Mouse (Mus musculus) G1E (cell line): ENCODE data around the gene H2al1e. TPM values are rescaled to one million over a fixed set of nuclear protein-coding genes. Genes with fewer than 3 reads are reported as not detected.
"Not testable (repeated sequence)": the region's sequence is repeated elsewhere in the genome, so short reads cannot be mapped to it uniquely, and the experiment has no call there.

ENCODE experiments used
- ATAC-seq: 2 replicates; pipeline ENCODE4 v1.8.0; 2016; ENCODE audit warnings: mild to moderate bottlenecking; ENCODE audit not compliant: insufficient number of reproducible peaks, poor library complexity, low FRiP score, severe bottlenecking; ENCODE audit errors: extremely low read depth
- DNase-seq: peaks from one replicate; pipeline ENCODE4 v3.0.0; 2012; ENCODE audit warnings: low spot score
- H3K27me3 ChIP-seq: 2 replicates; pipeline ENCODE4 v1.6.1; 2012; ENCODE audit warnings: mild to moderate bottlenecking, low read length, inconsistent platforms; ENCODE audit not compliant: insufficient read depth
- H3K36me3 ChIP-seq: replicated peaks from 2 replicates; pipeline ENCODE3; 2012; ENCODE audit warnings: mild to moderate bottlenecking, inconsistent platforms
- H3K4me1 ChIP-seq: 2 replicates; pipeline ENCODE4 v1.6.1; 2012; ENCODE audit warnings: low read depth, low read length, inconsistent platforms, mixed read lengths; ENCODE audit not compliant: insufficient read depth
- H3K4me3 ChIP-seq: 2 replicates; pipeline ENCODE4 v1.5.1; 2012; ENCODE audit warnings: low read depth, mild to moderate bottlenecking, inconsistent platforms, low read length, moderate library complexity, mixed read lengths
- H3K9me3 ChIP-seq: replicated peaks from 2 replicates; pipeline ENCODE4 v1.6.1; 2012; ENCODE audit warnings: inconsistent platforms
- CTCF ChIP-seq: IDR thresholded peaks from 2 replicates; pipeline ENCODE4 v1.5.1; 2012; ENCODE audit warnings: low read depth, low read length, inconsistent platforms, mixed read lengths
- GATA1 ChIP-seq: IDR thresholded peaks from 2 replicates; pipeline ENCODE4 v1.6.1; 2012; ENCODE audit warnings: borderline replicate concordance, low read length, inconsistent platforms, mixed read lengths
- GATA2 ChIP-seq: IDR thresholded peaks from 2 replicates; pipeline ENCODE4 v1.6.1; 2012; ENCODE audit warnings: low read depth, low read length, inconsistent platforms, borderline replicate concordance
- POLR2AphosphoS5 ChIP-seq: IDR thresholded peaks from 2 replicates; pipeline ENCODE4 v1.6.1; 2012; ENCODE audit warnings: low read depth, low read length, inconsistent platforms; ENCODE audit not compliant: insufficient replicate concordance
- TAL1 ChIP-seq: conservative IDR thresholded peaks from 2 replicates; pipeline ENCODE4 v1.6.1; 2012; ENCODE audit warnings: low read depth, low read length, inconsistent platforms, mixed read lengths
- polyA plus RNA-seq: library from polyadenylated mRNA; stranded (reverse); fragments of >175 nt; gene quantifications from 2 replicates; pipeline ENCODE4 v1.2.3, GENCODE M21; 2012
- total RNA-seq, 2 experiments: library from RNA; stranded (forward) in 1 of 2; stranded (reverse) in 1 of 2; fragments of 200-1000 nt in 1 of 2; fragments of >200 nt in 1 of 2; fragmentation: Nextera tagmentation in 1 of 2; gene quantifications; 2 replicates each; pipeline ENCODE4 v1.2.3; 2014 to 2017

H2al1e gene
- total RNA-seq (2014; fragmentation: Nextera tagmentation) (not detected in 2 replicates), total RNA-seq (2017) (not detected in 2 replicates), polyA plus RNA-seq (not detected in 2 replicates)

DNA sequence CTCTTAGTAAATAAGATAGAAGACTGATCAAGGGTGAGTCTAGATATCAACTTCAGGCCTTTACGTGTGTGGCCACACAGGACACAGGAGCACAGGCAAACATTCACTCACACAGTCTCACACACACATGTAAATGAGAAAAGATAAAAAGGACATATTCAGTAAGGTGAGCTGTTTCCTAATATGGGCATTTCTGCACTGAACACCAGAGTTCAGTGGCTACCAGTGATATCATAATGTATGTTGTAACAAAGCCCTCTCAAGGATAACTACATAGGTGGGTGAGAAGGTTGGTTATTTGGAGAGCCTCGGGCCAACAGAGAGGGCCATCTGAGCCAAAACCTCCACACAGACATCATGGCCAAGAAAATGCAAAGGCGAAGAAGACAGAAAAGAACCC lies at the start of gene H2al1e:
Gene H2al1e, plus strand, starts transcription at position 301 of the 400 bp plus-strand sequence.
- ATAC-seq, H3K27me3 ChIP-seq, H3K4me3 ChIP-seq, DNase-seq, H3K36me3 ChIP-seq, H3K9me3 ChIP-seq, H3K4me1 ChIP-seq: not testable (repeated sequence)

DNA sequence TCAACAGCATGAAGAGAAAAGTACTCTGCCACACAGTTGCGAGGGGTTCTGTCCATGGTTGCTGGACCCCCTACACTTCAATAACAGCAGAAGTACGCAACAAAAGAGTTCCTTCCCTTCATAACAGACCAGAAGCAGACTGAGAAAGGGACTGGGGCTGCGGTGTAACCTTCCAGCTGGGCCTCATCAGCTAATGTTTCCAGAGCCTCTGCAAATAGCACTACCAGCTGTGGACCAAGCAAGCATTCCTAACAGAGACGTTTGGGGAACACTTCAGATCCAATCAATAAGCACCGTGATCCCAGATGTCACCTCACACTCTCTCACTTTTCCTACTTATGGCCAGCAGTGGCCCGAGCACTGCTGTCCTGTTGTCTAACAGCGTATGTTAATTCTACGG lies 46.8 kb upstream of the H2al1e start:
- TF ChIP-seq CTCF: no peak
- TF ChIP-seq GATA2: no peak
- TF ChIP-seq TAL1: no peak
- no peak for TF ChIP-seq GATA1
- TF ChIP-seq POLR2AphosphoS5: no peak
- Histone ChIP-seq H3K4me3 (no peak overlapping the region), H3K27me3 (no peaks in the 10 kb centered on the region), H3K36me3 (no peaks in the 10 kb centered on the region), H3K4me1 (no peaks in the 10 kb centered on the region), H3K9me3 (no peaks in the 10 kb centered on the region)
- no peak for DNase-seq
- no peak for ATAC-seq

DNA sequence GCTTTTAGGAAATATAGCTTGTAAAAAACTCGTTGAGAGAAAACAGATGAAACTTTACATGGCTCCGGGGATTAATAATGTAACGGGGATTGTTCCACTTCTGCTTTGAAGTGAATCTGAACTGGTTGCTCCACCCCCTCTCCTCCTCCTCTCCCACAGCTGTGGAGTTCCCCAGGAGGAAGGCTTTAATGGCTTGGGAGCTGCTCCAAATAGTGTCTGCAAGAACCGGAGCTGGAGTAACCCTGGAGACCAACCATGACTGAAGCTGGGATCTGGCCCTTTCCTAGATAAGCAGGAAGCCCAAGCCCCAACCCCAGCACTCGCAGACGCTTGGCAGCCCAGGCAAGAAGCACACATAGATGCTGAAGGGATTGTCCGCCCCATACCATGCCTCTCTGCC lies 43.9 kb upstream of the H2al1e start:
- Histone ChIP-seq H3K9me3 (no peaks in the 10 kb centered on the region), H3K4me1 (no peaks in the 10 kb centered on the region), H3K36me3 (no peaks in the 10 kb centered on the region), H3K4me3 (no peak overlapping the region), H3K27me3 (no peaks in the 10 kb centered on the region)
- TF ChIP-seq GATA2 (no peak), CTCF (no peak), POLR2AphosphoS5 (no peak), TAL1 (no peak), GATA1 (no peak)
- DNase-seq (no peak), ATAC-seq (no peak)

DNA sequence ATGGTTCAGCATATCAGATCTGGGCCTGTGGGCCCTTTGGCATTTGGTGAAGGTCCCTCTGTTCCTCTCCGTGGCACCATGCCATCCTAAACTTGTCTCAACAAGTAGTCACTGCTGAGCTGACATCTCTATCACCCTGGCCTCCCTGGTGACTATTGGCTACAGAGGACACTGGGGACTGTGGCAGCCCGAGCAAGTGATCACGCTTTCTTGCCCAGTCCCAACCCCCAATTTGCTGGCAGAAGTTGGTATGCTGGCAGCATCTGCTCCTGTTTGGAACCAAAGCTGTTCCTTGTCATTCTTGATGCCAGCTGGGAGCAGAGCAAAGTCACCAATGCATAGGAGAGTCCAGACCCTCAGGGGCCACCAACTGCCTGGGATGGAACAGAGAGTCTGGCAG lies 42.7 kb upstream of the H2al1e start:
- H3K4me3 ChIP-seq: no peak overlapping the region
- no peaks in the 10 kb centered on the region for H3K4me1 ChIP-seq
- H3K9me3 ChIP-seq: no peaks in the 10 kb centered on the region
- ATAC-seq (no peak), DNase-seq (no peak)
- H3K27me3 ChIP-seq: no peaks in the 10 kb centered on the region
- H3K36me3 ChIP-seq: no peaks in the 10 kb centered on the region
- no peak for TF ChIP-seq POLR2AphosphoS5
- no peak for TF ChIP-seq CTCF
- no peak for TF ChIP-seq GATA1
- no peak for TF ChIP-seq TAL1
- no peak for TF ChIP-seq GATA2

DNA sequence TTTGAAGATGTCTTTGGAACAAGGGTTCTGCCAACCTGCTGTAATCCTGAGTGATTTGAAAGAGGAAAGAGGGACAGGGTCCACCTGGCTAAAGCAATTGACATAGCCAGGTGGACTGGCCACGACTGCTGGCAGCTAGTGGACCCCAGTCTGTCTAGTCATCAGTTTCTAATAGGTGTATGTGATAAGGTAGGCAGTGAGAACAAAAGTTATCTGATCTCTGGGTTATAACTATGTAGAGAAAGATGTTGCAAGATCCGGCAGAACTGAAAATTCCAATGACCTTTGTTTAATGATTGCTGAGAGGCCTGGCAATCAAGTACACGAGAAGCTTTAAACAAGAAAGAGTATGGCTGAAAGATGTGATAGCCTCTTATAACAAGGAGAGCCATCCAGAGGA lies 38.5 kb upstream of the H2al1e start:
- Histone ChIP-seq H3K9me3 (no peaks in the 10 kb centered on the region), H3K4me3 (no peak overlapping the region), H3K36me3 (no peaks in the 10 kb centered on the region), H3K4me1 (no peaks in the 10 kb centered on the region), H3K27me3 (no peaks in the 10 kb centered on the region)
- DNase-seq (no peak), ATAC-seq (no peak)
- TF ChIP-seq GATA1 (no peak), GATA2 (no peak), CTCF (no peak), POLR2AphosphoS5 (no peak), TAL1 (no peak)

DNA sequence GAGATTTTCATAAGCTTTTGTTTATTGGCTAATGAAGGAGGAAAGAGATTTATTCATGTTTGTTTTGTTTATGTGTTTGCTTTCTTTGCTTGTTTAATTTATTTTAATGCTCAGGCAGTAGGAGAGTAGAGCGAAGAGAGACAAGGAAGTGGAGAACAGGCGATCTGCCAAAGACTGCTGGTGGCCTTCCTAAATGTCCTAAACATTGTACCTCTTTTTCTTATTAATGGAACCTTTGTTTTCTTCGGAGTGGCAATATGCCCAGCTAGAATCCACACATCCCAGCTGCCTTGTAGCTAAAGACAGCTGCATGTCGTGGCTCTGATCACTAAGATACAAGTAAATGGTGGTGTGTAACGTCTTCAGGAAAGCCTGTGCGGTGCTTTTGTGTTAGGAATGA lies 34.7 kb upstream of the H2al1e start:
- DNase-seq (no peak), ATAC-seq (no peak)
- Histone ChIP-seq H3K27me3 (no peaks in the 10 kb centered on the region), H3K36me3 (no peaks in the 10 kb centered on the region), H3K4me1 (no peaks in the 10 kb centered on the region), H3K4me3 (no peak overlapping the region), H3K9me3 (no peaks in the 10 kb centered on the region)
- TF ChIP-seq TAL1 (no peak), POLR2AphosphoS5 (no peak), GATA2 (no peak), CTCF (no peak), GATA1 (no peak)

DNA sequence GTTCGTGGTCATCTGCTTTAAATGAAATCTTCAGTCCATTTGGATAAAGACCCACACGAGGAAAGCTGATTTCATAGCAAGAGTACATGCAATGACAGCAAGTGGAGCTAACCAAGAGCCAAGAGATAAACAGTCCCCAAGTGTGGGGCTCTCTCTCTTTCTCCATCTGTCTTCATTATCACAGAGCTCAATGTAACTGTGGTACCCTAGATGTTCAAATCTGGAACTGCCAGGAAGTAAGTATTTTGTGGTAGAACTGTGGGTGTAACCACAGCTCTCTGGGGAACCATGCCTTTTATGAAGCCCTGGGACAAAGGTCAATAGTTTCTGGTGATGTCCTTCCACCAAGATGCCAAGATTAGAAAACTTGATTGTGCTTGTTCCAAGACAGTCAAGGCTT lies 31.0 kb upstream of the H2al1e start:
- no peaks in the 10 kb centered on the region for H3K27me3 ChIP-seq
- no peaks in the 10 kb centered on the region for H3K4me1 ChIP-seq
- H3K36me3 ChIP-seq: no peaks in the 10 kb centered on the region
- TF ChIP-seq TAL1: no peak
- no peak for TF ChIP-seq GATA1
- TF ChIP-seq POLR2AphosphoS5: no peak
- no peak for TF ChIP-seq CTCF
- TF ChIP-seq GATA2: no peak
- ATAC-seq: no peak
- no peaks in the 10 kb centered on the region for H3K9me3 ChIP-seq
- no peak overlapping the region for H3K4me3 ChIP-seq
- DNase-seq: no peak
